Mouse (Mus musculus) heart, embryonic 13.5 days (tissue): Measurements from ENCODE around the gene Zfp940. TPM values are rescaled to one million over a fixed set of nuclear protein-coding genes. Genes with fewer than 3 reads are reported as not detected.
A peak's percentile ranks its signal among the peaks of the same experiment; 100 is the strongest.

Experiments
- ATAC-seq: fragments of 200-750 bp; cut with Nextera tagmentation; 2 replicates; pipeline ENCODE4 v1.8.0; 2017; ENCODE audit warnings: moderate TSS enrichment; ENCODE audit not compliant: insufficient number of reproducible peaks, low FRiP score, low TSS enrichment; ENCODE audit errors: extremely low read depth
- H3K27ac ChIP-seq: fragments of 300-500 bp; sonication (generic); replicated peaks from 2 replicates; pipeline ENCODE4 v1.5.1; 2015; ENCODE audit warnings: moderate library complexity, mild to moderate bottlenecking, inconsistent platforms
- H3K27me3 ChIP-seq: fragments of 300-500 bp; sonication (generic); replicated peaks from 2 replicates; pipeline ENCODE4 v1.6.1; 2015; ENCODE audit warnings: mild to moderate bottlenecking, inconsistent platforms
- H3K36me3 ChIP-seq: fragments of 300-500 bp; sonication (generic); 2 replicates; pipeline ENCODE4 v1.6.1; 2015; ENCODE audit warnings: mild to moderate bottlenecking, inconsistent platforms
- H3K4me1 ChIP-seq: fragments of 300-500 bp; sonication (generic); 2 replicates; pipeline ENCODE4 v1.6.1; 2015; ENCODE audit warnings: inconsistent platforms
- H3K4me2 ChIP-seq: fragments of 300-500 bp; sonication (generic); 2 replicates; pipeline ENCODE4 v1.6.1; 2015; ENCODE audit warnings: inconsistent platforms, mild to moderate bottlenecking, moderate library complexity
- H3K4me3 ChIP-seq: fragments of 300-500 bp; sonication (generic); 2 replicates; pipeline ENCODE4 v1.5.1; 2015; ENCODE audit warnings: moderate library complexity, mild to moderate bottlenecking, inconsistent platforms
- H3K9ac ChIP-seq: fragments of 300-500 bp; sonication (generic); 2 replicates; pipeline ENCODE4 v1.6.1; 2015; ENCODE audit warnings: inconsistent platforms, mild to moderate bottlenecking, moderate library complexity
- H3K9me3 ChIP-seq: fragments of 300-500 bp; sonication (generic); 2 replicates; pipeline ENCODE4 v1.6.1; 2016; ENCODE audit warnings: inconsistent platforms
- WGBS: fragments of 180-500 bp; shearing (Covaris S2); methylation state at CpG from one replicate; pipeline ENCODE4 v1.1.7; 2015; ENCODE audit warnings: mixed read lengths; 5-methylcytosine and 5-hydroxymethylcytosine counted together
- polyA plus RNA-seq: library from polyadenylated mRNA; unstranded; fragments of >200 nt; fragmentation: Nextera tagmentation; extraction: Ambion mirVana; gene quantifications from 2 replicates; pipeline ENCODE4 v1.2.1, GENCODE M21; 2015

Gene Zfp940
- polyA plus RNA-seq, 1 experiment from 2014 or later = 1.9 TPM

DNA sequence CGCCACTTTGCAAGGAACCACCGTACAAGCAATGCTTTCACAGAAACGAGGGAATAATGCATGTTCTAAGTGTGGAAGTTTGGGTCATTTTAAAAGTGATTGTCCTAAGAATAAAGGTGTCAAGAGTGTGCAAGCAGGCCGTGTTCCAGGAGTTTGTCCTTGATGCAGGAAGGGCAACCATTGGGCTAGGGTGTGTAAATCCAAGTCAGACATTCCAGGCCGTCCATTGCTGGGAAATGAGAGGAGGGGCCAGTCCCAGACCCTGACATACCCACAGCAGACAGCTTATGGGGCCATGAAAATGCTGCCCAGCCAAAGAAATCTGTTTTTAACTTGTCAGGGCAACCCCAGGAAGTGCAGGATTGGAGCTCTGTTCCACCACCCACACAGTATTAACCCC, 46.4 kb downstream of the Zfp940 start:
- Histone ChIP-seq H3K27me3 (no peaks in the 10 kb centered on the region), H3K27ac (no peak overlapping the region), H3K4me1 (peaks cover 5% of the 10 kb centered on the region; the same call in 1 of the 2 replicates), H3K9me3 (peaks cover 5% of the 10 kb centered on the region), H3K36me3 (no peaks in the 10 kb centered on the region), H3K9ac (no peak overlapping the region), H3K4me2 (no peak overlapping the region), H3K4me3 (no peak overlapping the region)
- WGBS = 71% methylated on average over 5 of the region's 5 CpGs
- ATAC-seq = no peak

DNA sequence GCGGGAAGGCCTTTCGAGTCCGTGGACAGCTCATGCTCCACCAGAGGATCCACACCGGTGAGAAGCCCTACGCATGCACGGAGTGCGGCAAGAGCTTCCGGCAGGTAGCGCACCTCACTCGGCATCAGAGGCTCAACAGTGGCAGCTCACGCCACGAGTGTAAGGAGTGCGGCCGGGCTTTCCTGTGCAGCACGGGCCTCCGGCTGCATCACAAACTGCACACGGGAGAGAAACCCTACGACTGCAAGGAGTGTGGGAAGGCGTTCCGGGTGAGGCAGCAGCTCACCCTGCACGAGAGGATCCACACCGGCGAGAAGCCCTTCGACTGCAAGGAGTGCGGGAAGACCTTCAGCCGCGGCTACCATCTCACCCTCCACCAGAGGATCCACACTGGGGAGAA, 60.6 kb downstream of the Zfp940 start:
- Histone ChIP-seq H3K9ac (no peak overlapping the region), H3K9me3 (peaks cover 18% of the 10 kb centered on the region), H3K4me1 (no peaks in the 10 kb centered on the region), H3K4me3 (peak overlapping the region; percentile 22; the same call in 1 of the 2 replicates), H3K27me3 (peaks cover 17% of the 10 kb centered on the region), H3K27ac (no peak overlapping the region), H3K4me2 (peak overlapping the region; percentile 52), H3K36me3 (peaks cover 68% of the 10 kb centered on the region)
- 23% methylated on average over 27 of the region's 27 CpGs for WGBS
- no peak for ATAC-seq

DNA sequence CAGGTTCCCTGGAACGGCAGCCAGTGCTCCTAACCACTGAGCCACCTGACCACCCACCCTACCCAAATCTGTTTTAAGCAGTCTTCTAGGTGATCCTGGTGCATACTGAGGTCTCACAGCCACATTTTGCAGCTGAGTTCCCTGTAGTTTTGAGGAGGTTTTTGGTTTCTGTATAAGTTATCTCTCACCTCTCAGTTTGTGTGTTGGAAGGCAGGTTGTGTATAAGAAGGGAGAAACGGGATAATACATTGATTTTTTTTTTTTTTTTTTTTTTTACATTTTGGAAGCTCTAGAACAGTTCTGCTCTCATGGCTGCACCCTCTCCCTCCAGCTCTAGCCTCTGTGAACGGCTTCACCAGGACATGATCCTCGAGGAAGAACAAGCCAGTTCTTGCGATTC, 67.6 kb downstream of the Zfp940 start:
- ATAC-seq = no peak

DNA sequence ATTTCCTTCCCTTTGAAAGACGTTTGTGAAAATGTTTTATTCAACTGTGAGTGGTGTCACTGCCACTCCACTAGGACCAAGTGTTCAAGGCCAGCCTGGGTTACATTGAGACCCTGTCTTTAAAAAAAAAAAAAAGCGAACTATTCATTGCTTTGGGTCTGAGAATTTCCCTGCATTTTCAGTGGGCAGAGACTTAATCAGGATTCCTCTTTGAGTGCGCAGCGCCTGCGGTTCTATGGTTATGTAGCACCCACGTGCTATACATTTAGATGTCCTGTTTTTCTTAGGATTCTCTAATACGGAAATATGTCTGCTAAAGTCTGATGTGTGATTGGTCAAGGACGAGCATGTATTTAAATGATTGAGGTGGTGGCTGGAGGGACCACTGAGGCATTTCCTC, 68.4 kb downstream of the Zfp940 start:
- H3K4me2 ChIP-seq = peak overlapping the region; percentile 77
- WGBS = 67% methylated on average over 8 of the region's 8 CpGs
- H3K27me3 ChIP-seq = no peaks in the 10 kb centered on the region
- H3K36me3 ChIP-seq = peaks cover 35% of the 10 kb centered on the region
- H3K4me1 ChIP-seq = peaks cover 19% of the 10 kb centered on the region
- no peak overlapping the region for H3K27ac ChIP-seq
- ATAC-seq = no peak
- peak overlapping the region; percentile 84 for H3K9ac ChIP-seq
- 0 out of 2 replicates have a peak, but pooled peaks cover 3% of the 10 kb centered on the region for H3K9me3 ChIP-seq
- H3K4me3 ChIP-seq = peak overlapping the region; percentile 61

More for the DNA sequence above, 67.6 kb downstream of the Zfp940 start:
- Histone ChIP-seq H3K4me2 (peak overlapping the region; percentile 77), H3K27ac (no peak overlapping the region), H3K4me1 (peaks cover 19% of the 10 kb centered on the region), H3K9ac (peak overlapping the region; percentile 84), H3K4me3 (peak overlapping the region; percentile 61), H3K36me3 (peaks cover 41% of the 10 kb centered on the region), H3K9me3 (0 out of 2 replicates have a peak, but pooled peaks cover 3% of the 10 kb centered on the region), H3K27me3 (no peaks in the 10 kb centered on the region)
- 77% methylated on average over 5 of the region's 5 CpGs for WGBS

DNA sequence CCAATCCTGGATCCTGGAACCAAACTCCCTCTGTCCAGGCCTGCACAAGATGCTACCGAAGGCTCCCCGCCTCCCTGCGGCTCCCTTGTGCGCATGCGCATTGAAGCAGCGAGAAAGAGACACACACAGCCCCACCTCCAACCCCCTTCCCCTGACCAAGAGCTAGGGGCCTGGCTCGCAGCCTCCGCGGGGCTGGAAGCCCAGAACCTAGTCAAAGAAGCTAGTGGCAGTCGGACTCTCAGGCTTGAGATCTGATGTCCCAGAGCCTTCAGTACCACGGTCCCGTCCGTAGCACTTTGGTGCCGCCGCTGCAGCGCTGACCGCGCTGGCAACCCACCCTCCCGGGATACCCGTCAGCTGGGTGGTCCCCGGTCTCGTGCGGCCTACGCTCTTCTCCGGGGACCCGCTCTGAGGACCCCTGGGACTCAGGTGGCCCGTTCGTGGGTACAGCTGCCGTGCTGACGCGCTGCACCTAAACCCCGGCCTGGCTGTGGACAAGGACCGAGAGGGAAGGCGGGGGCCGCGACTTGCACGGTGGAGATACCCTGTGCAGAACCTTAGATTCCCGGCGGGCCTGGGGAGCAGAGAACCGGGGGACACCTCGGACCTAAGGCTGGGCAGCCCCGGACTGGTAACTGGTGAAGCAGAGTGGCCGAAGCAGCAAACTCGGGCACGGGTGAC, 69.5 kb downstream of the Zfp940 start, which contains the start of gene Zfp30:
Gene Zfp30 (plus strand): TSS at position 128 of the 681 bp plus-strand sequence.
- H3K36me3 ChIP-seq = peaks cover 34% of the 10 kb centered on the region
- H3K4me1 ChIP-seq = peaks cover 19% of the 10 kb centered on the region
- H3K4me3 ChIP-seq = peak within 1 kb of the TSS; percentile 61
- H3K9me3 ChIP-seq = 0 out of 2 replicates have a peak, but pooled peaks cover 3% of the 10 kb centered on the region
- under 1% methylated on average over 45 of the region's 45 CpGs for WGBS
- H3K27me3 ChIP-seq = no peaks in the 10 kb centered on the region
- H3K4me2 ChIP-seq = peak within 1 kb of the TSS; percentile 77
- H3K9ac ChIP-seq = peak within 1 kb of the TSS; percentile 84
- H3K27ac ChIP-seq = peak within 1 kb of the TSS; percentile 86
- ATAC-seq = peak; percentile 82

Other genes starting within 250 kb of the Zfp940 start
- not detected in 2 replicates for gene Catsperg2, start 126.6 kb downstream of the Zfp940 start, polyA plus RNA-seq
- 7.2 and 7.3 TPM in 2 replicates for gene Zfp84, start 85.1 kb downstream of the Zfp940 start, polyA plus RNA-seq
- gene Zfp30, start 69.7 kb downstream of the Zfp940 start, polyA plus RNA-seq = 4.6 and 6.0 TPM in 2 replicates
- 9.1 and 9.3 TPM in 2 replicates for gene Zfp790, start 37.6 kb downstream of the Zfp940 start, polyA plus RNA-seq
- gene Zfp420, start 6.3 kb upstream of the Zfp940 start, polyA plus RNA-seq = 3.0 and 3.2 TPM in 2 replicates
- 5.8 and 6.1 TPM in 2 replicates for gene Zfp27, start 52.9 kb upstream of the Zfp940 start, polyA plus RNA-seq
- 3.2 and 3.3 TPM in 2 replicates for gene Zfp383, start 54.6 kb upstream of the Zfp940 start, polyA plus RNA-seq
- gene Zfp74, start 100.4 kb upstream of the Zfp940 start, polyA plus RNA-seq = 7.2 TPM in 2 replicates
- gene Zfp568, start 130.3 kb upstream of the Zfp940 start, polyA plus RNA-seq = 17.2 and 20.2 TPM in 2 replicates
- 2.5 and 4.0 TPM in 2 replicates for gene Zfp14, start 197.7 kb upstream of the Zfp940 start, polyA plus RNA-seq
- 4.2 and 4.6 TPM in 2 replicates for gene Zfp82, start 219.2 kb upstream of the Zfp940 start, polyA plus RNA-seq
- 0.29 TPM in 1 of 2 replicates, not detected in the other for gene Gm26920, start 236.7 kb upstream of the Zfp940 start, polyA plus RNA-seq
- gene Zfp566, start 236.9 kb upstream of the Zfp940 start, polyA plus RNA-seq = 4.7 and 6.0 TPM in 2 replicates
- 70.2 and 76.4 TPM in 2 replicates for gene Zfp260, start 241.1 kb upstream of the Zfp940 start, polyA plus RNA-seq